Mouse (Mus musculus): ENCODE results near the gene Fam155a. TPM values are rescaled to one million over a fixed set of nuclear protein-coding genes. Genes with fewer than 3 reads are reported as not detected.

The Fam155a gene
- polyA plus RNA-seq, 1 experiment from 2014 or later, result 33.4 TPM

DNA sequence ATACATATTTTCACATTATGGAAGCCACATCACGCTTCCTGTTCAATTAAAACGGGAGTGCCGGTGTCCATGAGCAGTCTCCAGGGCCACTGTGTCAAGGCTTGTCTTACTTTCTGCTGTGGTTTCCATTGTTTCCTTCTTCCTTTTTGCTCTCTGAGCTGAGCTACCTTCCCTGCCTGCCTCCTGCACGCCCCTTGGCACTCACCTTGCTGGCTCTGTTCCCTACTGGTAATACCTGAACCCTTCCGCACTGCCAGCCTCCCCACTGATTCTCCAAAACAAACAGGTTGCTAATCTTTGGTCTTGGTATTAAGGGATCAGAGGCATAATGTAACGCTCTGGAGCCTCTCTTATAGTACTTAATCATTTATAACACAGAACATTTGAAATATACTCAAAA, 403.2 kb downstream of the Fam155a start:
- WGBS, result 79% methylated on average over 6 of the region's 6 CpGs
- ATAC-seq (ENCODE audit: low read depth), result no peak

DNA sequence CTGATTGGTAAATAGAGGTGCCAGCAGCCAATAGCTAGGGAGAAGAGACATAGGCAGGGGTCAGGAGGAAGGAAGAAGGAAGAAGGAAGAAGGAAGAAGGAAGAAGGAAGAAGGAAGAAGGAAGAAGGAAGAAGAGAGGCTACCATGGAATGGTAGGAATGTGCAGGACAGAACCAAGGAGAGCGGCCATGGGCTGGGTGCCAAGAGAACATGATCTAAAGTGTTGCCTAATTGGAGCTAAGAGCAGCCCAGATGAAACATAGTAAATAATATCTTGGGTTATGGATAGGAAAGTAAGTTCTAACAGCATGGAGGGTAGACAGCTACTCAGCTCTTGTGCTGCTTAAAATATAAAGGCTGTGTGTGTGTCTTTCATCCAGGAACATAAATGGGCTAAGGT, 405.6 kb downstream of the Fam155a start:
- no peak overlapping the region for H3K27ac ChIP-seq (ENCODE audit: low read depth, low read length)
- ATAC-seq (ENCODE audit: low read depth), result no peak
- H3K9me3 ChIP-seq (ENCODE audit: control insufficient read depth, low read length), result no peaks in the 10 kb centered on the region
- H3K36me3 ChIP-seq (ENCODE audit: control insufficient read depth, insufficient read depth, low read length), result no peaks in the 10 kb centered on the region
- H3K4me3 ChIP-seq (ENCODE audit: low read depth, low read length), result no peak overlapping the region
- H3K27me3 ChIP-seq (ENCODE audit: control insufficient read depth, insufficient read depth, low read length), result no peaks in the 10 kb centered on the region
- H3K9ac ChIP-seq (replicated peaks; ENCODE audit: low read depth, low read length), result no peak overlapping the region
- 93% methylated on average over 1 of the region's 1 CpGs for WGBS
- H3K4me2 ChIP-seq (ENCODE audit: low read depth, low read length), result no peak overlapping the region
- no peaks in the 10 kb centered on the region for H3K4me1 ChIP-seq (ENCODE audit: control insufficient read depth, insufficient read depth, low read length)

More for the DNA sequence above, 403.2 kb downstream of the Fam155a start:
- no peak overlapping the region for H3K4me2 ChIP-seq (ENCODE audit: low read depth, low read length)
- H3K4me3 ChIP-seq (ENCODE audit: low read depth, low read length), result no peak overlapping the region
- no peaks in the 10 kb centered on the region for H3K27me3 ChIP-seq (ENCODE audit: control insufficient read depth, insufficient read depth, low read length)
- H3K4me1 ChIP-seq (ENCODE audit: control insufficient read depth, insufficient read depth, low read length), result no peaks in the 10 kb centered on the region
- H3K27ac ChIP-seq (ENCODE audit: low read depth, low read length), result no peak overlapping the region
- no peak overlapping the region for H3K9ac ChIP-seq (replicated peaks; ENCODE audit: low read depth, low read length)
- H3K9me3 ChIP-seq (ENCODE audit: control insufficient read depth, low read length), result no peaks in the 10 kb centered on the region
- H3K36me3 ChIP-seq (ENCODE audit: control insufficient read depth, insufficient read depth, low read length), result no peaks in the 10 kb centered on the region

DNA sequence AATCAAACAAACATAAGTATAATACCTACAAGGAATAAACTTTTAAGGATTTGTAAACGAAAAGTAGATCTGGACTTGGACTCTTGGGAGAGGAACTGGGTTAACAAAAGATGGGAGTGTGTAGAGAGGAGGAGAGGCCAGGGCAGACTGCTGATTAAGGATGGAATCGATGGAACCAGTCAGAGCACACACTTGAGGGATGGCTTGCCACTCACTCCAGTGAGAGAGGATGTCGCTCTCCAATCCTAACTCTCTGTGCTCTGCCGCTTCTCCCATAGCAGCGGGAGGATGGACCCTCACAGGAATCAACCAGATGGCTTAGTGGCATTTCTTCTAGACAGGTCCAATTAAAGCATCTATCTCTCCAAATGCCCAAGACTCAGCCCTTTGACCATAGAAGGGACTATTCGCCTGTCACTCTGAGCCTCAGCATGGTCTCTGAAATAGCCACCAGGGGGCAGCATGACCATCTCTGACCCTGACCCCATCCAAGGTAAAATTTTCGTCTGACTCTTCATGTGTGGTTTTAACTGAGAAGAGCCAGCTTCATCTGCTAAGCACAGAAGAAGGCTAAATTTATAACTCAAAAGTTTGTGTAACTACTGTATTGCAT, 422.3 kb downstream of the Fam155a start:
- H3K4me2 ChIP-seq (ENCODE audit: low read depth, low read length), result no peak overlapping the region
- no peak overlapping the region for H3K4me3 ChIP-seq (ENCODE audit: low read depth, low read length)
- 48% methylated on average over 7 of the region's 7 CpGs for WGBS
- peak; percentile 68; the same call in 1 of the 2 replicates for ATAC-seq (ENCODE audit: low read depth)
- no peak overlapping the region for H3K9ac ChIP-seq (replicated peaks; ENCODE audit: low read depth, low read length)
- no peaks in the 10 kb centered on the region for H3K27me3 ChIP-seq (ENCODE audit: control insufficient read depth, insufficient read depth, low read length)
- no peaks in the 10 kb centered on the region for H3K36me3 ChIP-seq (ENCODE audit: control insufficient read depth, insufficient read depth, low read length)
- H3K27ac ChIP-seq (ENCODE audit: low read depth, low read length), result no peak overlapping the region
- H3K4me1 ChIP-seq (ENCODE audit: control insufficient read depth, insufficient read depth, low read length), result no peaks in the 10 kb centered on the region
- no peaks in the 10 kb centered on the region for H3K9me3 ChIP-seq (ENCODE audit: control insufficient read depth, low read length)

DNA sequence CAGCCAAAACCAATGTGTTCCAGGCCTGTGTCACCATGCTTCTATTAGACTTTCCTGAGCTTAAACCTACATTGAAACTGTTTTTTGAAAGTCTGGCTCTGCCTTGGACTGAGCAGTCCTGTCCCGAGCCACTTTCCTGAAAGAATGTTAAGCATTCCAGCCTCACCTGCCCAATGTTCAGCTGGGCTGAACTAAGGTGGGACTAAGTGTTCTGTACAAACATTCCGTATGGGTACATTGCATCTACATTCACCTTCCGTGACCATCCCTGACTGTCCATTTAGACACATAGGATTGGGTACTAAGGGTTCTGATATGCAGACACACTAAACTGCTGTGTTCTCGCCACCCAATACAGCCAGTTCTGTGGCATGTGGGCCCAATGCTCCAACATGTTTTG, 423.8 kb downstream of the Fam155a start:
- H3K4me1 ChIP-seq (ENCODE audit: control insufficient read depth, insufficient read depth, low read length), result no peaks in the 10 kb centered on the region
- 83% methylated on average over 4 of the region's 4 CpGs for WGBS
- H3K9ac ChIP-seq (replicated peaks; ENCODE audit: low read depth, low read length), result no peak overlapping the region
- H3K9me3 ChIP-seq (ENCODE audit: control insufficient read depth, low read length), result no peaks in the 10 kb centered on the region
- no peaks in the 10 kb centered on the region for H3K27me3 ChIP-seq (ENCODE audit: control insufficient read depth, insufficient read depth, low read length)
- H3K36me3 ChIP-seq (ENCODE audit: control insufficient read depth, insufficient read depth, low read length), result no peaks in the 10 kb centered on the region
- no peak overlapping the region for H3K4me2 ChIP-seq (ENCODE audit: low read depth, low read length)
- ATAC-seq (ENCODE audit: low read depth), result no peak
- H3K27ac ChIP-seq (ENCODE audit: low read depth, low read length), result no peak overlapping the region
- H3K4me3 ChIP-seq (ENCODE audit: low read depth, low read length), result no peak overlapping the region

DNA sequence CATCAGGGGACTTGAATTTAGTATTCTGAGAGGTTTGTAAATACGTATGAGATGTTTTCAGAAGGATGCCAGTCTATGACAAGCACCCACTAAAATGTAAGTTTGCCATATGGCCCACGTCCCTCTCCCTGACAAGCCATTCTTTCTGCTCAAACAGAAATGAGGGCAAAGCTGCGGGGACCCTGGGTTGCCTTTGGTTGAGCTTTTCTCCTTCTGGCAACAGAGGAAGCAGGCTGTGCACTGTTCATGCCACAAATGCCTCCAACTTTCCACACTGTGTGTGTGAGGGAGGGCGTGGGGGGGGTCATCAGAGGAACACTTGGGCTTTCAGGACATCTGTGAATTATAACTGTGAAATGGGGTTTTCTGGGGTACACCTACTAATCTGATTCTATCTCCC, 426.8 kb downstream of the Fam155a start:
- no peak overlapping the region for H3K27ac ChIP-seq (ENCODE audit: low read depth, low read length)
- H3K9me3 ChIP-seq (ENCODE audit: control insufficient read depth, low read length), result no peaks in the 10 kb centered on the region
- no peaks in the 10 kb centered on the region for H3K4me1 ChIP-seq (ENCODE audit: control insufficient read depth, insufficient read depth, low read length)
- no peak overlapping the region for H3K9ac ChIP-seq (replicated peaks; ENCODE audit: low read depth, low read length)
- H3K36me3 ChIP-seq (ENCODE audit: control insufficient read depth, insufficient read depth, low read length), result no peaks in the 10 kb centered on the region
- no peak overlapping the region for H3K4me2 ChIP-seq (ENCODE audit: low read depth, low read length)
- no peak overlapping the region for H3K4me3 ChIP-seq (ENCODE audit: low read depth, low read length)
- no peak for ATAC-seq (ENCODE audit: low read depth)
- H3K27me3 ChIP-seq (ENCODE audit: control insufficient read depth, insufficient read depth, low read length), result no peaks in the 10 kb centered on the region
- WGBS, result 70% methylated on average over 4 of the region's 4 CpGs

DNA sequence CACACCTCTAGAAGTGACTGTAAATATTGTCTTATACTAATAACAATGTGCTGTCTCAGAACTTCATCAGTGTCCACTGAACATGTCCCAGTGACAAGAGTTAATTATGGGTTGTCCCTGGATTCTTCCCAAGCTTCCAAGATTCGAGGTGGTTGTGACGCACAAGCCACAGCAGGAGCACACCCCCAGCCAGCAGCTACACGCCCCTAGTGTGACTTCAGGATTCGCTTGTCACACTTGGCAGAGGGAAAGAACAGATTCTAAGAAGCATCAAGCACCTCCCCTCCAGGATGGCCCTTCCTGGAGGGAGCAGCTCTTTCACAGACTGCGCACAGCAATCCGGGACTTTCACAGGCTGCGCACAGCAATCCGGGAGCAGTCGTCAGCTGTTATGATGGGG, 428.0 kb downstream of the Fam155a start:
- Histone ChIP-seq H3K4me1 (ENCODE audit: control insufficient read depth, insufficient read depth, low read length) (no peaks in the 10 kb centered on the region), H3K9me3 (ENCODE audit: control insufficient read depth, low read length) (no peaks in the 10 kb centered on the region), H3K9ac (replicated peaks; ENCODE audit: low read depth, low read length) (no peak overlapping the region), H3K4me2 (ENCODE audit: low read depth, low read length) (no peak overlapping the region), H3K27me3 (ENCODE audit: control insufficient read depth, insufficient read depth, low read length) (no peaks in the 10 kb centered on the region), H3K36me3 (ENCODE audit: control insufficient read depth, insufficient read depth, low read length) (no peaks in the 10 kb centered on the region), H3K27ac (ENCODE audit: low read depth, low read length) (no peak overlapping the region), H3K4me3 (ENCODE audit: low read depth, low read length) (no peak overlapping the region)
- WGBS, result 67% methylated on average over 9 of the region's 9 CpGs
- no peak for ATAC-seq (ENCODE audit: low read depth)

GRCm38 (mm10) chr8:9342593-9342992, 428.4 kb downstream of the Fam155a start:
- no peak overlapping the region for H3K4me3 ChIP-seq (ENCODE audit: low read depth, low read length)
- H3K9me3 ChIP-seq (ENCODE audit: control insufficient read depth, low read length), result no peaks in the 10 kb centered on the region
- no peak overlapping the region for H3K9ac ChIP-seq (replicated peaks; ENCODE audit: low read depth, low read length)
- no peak for ATAC-seq (ENCODE audit: low read depth)
- no peak overlapping the region for H3K4me2 ChIP-seq (ENCODE audit: low read depth, low read length)
- H3K36me3 ChIP-seq (ENCODE audit: control insufficient read depth, insufficient read depth, low read length), result no peaks in the 10 kb centered on the region
- H3K4me1 ChIP-seq (ENCODE audit: control insufficient read depth, insufficient read depth, low read length), result no peaks in the 10 kb centered on the region
- no peak overlapping the region for H3K27ac ChIP-seq (ENCODE audit: low read depth, low read length)
- H3K27me3 ChIP-seq (ENCODE audit: control insufficient read depth, insufficient read depth, low read length), result no peaks in the 10 kb centered on the region
- WGBS, result 70% methylated on average over 9 of the region's 9 CpGs

DNA sequence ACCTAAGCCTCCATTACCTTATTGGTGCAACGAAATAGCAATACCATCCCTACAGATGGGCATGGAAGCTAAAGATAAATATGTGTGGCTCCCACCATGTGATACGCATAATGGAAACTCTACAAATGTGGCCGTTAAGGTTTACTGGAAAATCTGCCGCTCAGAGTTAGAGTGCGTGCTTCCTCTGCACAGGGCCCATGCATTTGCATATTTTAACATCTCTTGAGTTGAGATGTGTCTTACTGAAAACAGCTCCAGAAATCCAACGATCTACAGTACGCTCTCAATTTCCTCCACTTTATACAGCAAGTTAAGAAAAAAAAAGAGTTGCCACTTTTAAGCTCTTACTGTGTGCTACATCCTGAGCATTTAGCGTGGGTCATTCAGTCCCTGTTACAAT, 433.1 kb downstream of the Fam155a start:
- WGBS, result 85% methylated on average over 8 of the region's 8 CpGs
- H3K9me3 ChIP-seq (ENCODE audit: control insufficient read depth, low read length), result no peaks in the 10 kb centered on the region

DNA sequence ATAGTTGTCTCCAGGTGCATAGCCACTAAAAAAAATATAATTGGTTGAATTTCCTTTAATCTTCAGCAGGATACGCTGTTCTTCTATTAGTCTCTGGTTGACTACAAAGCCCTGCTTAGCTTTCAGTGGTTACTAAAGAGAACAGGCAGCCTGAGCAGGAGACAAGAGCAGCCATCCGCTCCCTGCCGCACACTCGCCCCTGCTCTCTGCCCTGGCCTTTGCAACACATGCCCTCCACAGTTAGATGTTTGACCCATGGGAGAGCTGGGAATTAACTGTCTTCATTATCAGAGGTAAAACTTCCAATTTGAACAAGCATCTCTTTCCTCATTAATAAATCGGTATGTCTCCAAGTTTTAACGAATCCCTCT, 435.0 kb downstream of the Fam155a start:
- no peak overlapping the region for H3K9ac ChIP-seq (replicated peaks; ENCODE audit: low read depth, low read length)
- H3K4me3 ChIP-seq (ENCODE audit: low read depth, low read length), result no peak overlapping the region
- WGBS, result 36% methylated on average over 6 of the region's 6 CpGs
- no peaks in the 10 kb centered on the region for H3K36me3 ChIP-seq (ENCODE audit: control insufficient read depth, insufficient read depth, low read length)
- no peak for ATAC-seq (ENCODE audit: low read depth)
- H3K4me2 ChIP-seq (ENCODE audit: low read depth, low read length), result no peak overlapping the region
- peak overlapping the region; percentile 39; the same call in 1 of the 2 replicates for H3K27ac ChIP-seq (ENCODE audit: low read depth, low read length)
- H3K9me3 ChIP-seq (ENCODE audit: control insufficient read depth, low read length), result no peaks in the 10 kb centered on the region
- no peaks in the 10 kb centered on the region for H3K27me3 ChIP-seq (ENCODE audit: control insufficient read depth, insufficient read depth, low read length)
- H3K4me1 ChIP-seq (ENCODE audit: control insufficient read depth, insufficient read depth, low read length), result peaks cover 10% of the 10 kb centered on the region

More for the DNA sequence above, 433.1 kb downstream of the Fam155a start:
- H3K36me3 ChIP-seq (ENCODE audit: control insufficient read depth, insufficient read depth, low read length), result no peaks in the 10 kb centered on the region
- H3K4me2 ChIP-seq (ENCODE audit: low read depth, low read length), result no peak overlapping the region
- H3K4me1 ChIP-seq (ENCODE audit: control insufficient read depth, insufficient read depth, low read length), result peaks cover 10% of the 10 kb centered on the region
- no peak overlapping the region for H3K4me3 ChIP-seq (ENCODE audit: low read depth, low read length)
- no peak for ATAC-seq (ENCODE audit: low read depth)
- no peak overlapping the region for H3K9ac ChIP-seq (replicated peaks; ENCODE audit: low read depth, low read length)
- no peak overlapping the region for H3K27ac ChIP-seq (ENCODE audit: low read depth, low read length)
- no peaks in the 10 kb centered on the region for H3K27me3 ChIP-seq (ENCODE audit: control insufficient read depth, insufficient read depth, low read length)

Measured in neural tube, embryonic 14.5 days (tissue).